Mouse (Mus musculus): ENCODE measurements around the gene Casp4.

The Casp4 gene

DNA sequence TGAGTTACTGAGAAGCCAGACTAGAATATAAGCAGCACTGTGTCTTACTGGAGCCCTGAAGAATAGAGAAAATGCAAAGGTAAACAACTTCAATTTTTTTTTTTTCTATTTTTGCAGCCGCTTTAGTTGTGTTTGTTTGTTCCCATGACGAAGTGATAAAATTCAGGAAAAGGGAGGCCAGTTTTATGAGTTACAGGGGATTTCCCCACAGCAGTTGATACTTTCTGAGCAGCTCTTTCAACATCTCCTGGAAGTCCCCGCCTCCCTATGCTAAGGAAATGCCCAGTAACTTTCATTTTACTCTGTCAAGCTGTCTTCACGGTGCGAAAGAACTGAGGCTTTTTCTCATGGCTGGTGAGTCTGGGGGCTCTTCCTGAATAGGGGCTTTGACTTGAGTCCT lies at the start of gene Casp4:
Casp4 (plus strand) TSS at position 268 of the 400 bp plus-strand sequence.
- DNase-seq (ENCODE audit: low read depth): peak; percentile 19

GRCm38 (mm10) chr9:5263951-5264475 lies 44.6 kb upstream of the Casp4 start:
- DNase-seq (ENCODE audit: low read depth): no peak

GRCm38 (mm10) chr9:5270274-5270673 lies 38.4 kb upstream of the Casp4 start:
- DNase-seq (ENCODE audit: low read depth): no peak

DNA sequence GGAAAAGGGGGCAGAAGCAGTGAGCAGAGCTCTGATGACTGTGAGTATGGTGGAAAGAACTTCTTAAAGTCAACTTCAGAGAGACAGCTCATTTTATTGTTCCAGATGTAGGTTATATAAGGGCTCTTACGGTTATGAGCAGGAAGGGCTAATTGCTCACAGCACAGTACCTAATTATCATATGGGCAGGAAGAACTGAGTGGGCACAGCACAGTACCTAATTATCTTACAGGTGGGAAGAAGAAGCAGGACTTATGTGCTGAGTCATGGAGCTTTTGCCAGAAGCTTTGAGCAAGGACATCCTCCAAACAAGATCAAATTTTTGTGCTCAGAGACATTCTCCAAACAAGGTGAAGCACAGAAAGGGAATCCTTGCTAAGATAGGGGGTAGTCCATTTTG lies 37.7 kb upstream of the Casp4 start:
- DNase-seq (ENCODE audit: low read depth): no peak

DNA sequence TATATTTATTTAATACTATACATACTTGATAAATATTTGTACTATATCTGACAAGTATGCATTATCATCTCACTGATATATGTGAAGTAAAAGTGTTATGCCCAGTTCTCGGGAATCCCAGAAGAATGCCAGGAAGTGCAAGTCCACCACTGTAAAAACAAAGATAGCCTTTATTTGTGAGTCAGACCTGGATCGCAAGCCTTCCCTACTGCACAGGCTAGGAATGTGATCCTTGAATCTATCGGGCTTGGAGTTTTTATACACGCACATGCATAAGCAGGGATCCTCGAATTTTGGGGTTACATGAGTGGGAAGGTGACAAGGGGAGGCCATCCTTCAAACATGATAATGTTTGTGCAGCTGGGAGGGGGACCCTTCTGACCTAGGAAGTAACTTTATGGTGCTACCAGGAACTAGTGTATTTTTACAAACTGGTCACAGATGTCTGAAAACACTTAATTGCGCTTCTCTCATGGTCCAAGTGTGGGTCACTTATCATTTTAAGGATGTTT lies 37.2 kb upstream of the Casp4 start:
- no peak for DNase-seq (ENCODE audit: low read depth)

GRCm38 (mm10) chr9:5286071-5286470 lies 22.6 kb upstream of the Casp4 start:
- DNase-seq (ENCODE audit: low read depth): no peak

DNA sequence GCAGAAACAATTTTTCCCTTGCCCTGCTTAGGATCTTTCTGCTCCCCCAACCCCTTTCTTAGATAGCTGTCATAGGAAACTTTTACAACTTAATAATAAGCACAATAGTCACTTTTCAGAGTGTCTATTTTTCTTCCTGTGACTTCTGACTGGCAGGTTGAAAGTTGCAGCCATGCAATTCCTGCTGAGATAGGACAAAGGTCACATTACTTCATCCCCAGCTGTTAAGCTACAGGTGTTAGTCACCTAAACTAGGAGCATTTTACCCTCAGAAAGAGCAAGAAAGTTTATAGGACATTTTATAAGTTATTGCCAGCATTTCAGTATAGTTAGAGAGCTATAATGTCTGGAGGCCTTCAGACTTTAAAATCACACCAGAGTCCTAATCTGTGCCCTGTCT lies 22.0 kb upstream of the Casp4 start:
- DNase-seq (ENCODE audit: low read depth): no peak

DNA sequence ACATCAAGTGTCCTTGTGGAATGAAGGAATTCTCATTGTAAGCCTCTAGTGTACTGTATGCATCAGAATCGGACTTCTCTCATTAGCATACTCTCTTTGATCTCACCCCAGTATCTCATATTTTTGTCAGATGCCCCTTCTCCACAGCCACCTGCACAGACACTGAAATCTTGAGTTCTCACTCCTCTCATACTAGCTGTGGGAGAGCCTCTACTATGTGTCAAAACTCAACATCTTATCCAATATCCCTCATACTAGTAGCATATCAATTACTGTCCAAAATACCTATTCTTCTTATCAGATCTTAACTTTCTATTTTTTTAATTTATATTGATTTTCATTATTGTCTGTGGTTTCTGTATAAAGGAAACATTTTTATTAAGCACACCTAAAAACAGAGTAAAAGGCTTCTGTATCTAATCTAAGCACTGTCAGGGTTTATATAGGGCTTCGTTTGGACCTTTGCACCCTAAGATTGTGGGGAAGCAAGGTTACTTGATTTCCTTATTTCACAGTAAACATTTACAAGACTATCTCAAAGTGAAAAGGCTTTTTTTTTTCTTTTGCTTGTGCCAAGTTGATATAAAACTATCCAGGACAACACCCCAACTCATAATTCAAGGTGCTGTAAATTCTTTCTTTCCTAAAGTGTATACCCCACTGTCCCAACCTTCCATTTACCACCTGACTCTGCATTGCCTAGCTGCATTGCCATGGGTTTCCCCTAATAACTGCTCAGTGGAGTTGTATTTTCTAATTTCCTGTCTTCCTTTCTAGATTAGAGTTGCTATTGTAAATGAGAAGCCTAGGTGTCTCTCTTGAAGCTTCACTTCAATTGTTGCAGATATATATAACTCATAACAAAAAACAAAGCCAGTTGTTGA lies 12.0 kb upstream of the Casp4 start:
- no peak for DNase-seq (ENCODE audit: low read depth)

- no peak for DNase-seq (ENCODE audit: low read depth)
These were observed 10.1 kb upstream of the Casp4 start, which contains the start of gene Casp1 for GRCm38 (mm10) chr9:5298329-5299131. Gene Casp1 (plus strand): TSS chr9:5298517.

DNA sequence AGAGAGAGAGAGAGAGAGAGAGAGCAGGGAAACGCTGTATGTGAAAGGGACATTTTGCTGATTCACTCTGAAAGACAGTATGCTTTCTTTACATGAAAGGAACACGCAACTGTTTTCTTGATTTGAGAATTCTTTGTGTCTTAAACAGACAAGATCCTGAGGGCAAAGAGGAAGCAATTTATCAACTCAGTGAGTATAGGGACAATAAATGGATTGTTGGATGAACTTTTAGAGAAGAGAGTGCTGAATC lies 9.6 kb upstream of the Casp4 start:
- DNase-seq (ENCODE audit: low read depth): no peak

GRCm38 (mm10) chr9:5310112-5310511 lies 1.5 kb downstream of the Casp4 start:
- no peak for DNase-seq (ENCODE audit: low read depth)

DNA sequence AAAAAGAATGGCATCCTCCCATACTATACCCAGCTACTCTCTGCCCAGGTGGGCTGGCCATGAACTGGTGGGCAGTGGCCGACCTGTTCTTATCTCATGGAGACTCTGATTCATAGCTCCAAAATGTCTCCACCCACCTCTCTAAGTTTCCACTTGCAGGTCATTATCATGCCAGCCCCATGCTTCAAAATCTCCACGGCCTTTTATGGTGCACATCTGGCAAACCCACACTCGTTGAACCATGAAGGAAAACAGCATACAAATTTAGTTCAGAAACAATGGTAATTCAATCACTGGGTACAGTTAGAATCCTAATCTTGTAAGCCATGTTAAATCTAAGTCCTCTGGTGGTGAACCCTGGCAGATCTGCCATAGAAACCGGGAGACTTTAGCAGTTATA lies 2.8 kb downstream of the Casp4 start:
- no peak for DNase-seq (ENCODE audit: low read depth)

DNA sequence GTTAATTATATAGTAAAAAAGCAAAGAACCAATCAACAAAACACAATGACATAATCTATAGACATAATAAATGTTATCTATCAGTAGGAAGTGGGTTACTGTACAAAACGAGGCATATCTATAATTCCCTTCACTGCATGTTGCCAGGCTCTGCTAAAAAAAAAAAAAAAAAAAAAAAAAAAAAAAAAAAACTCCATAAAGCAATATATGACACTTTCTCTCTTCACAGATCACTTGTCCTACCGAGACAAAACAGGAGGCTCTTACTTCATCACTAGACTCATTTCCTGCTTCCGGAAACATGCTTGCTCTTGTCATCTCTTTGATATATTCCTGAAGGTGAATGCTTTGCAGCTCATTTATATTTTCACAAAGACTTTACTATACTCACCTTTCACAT lies 19.6 kb downstream of the Casp4 start:
- DNase-seq (ENCODE audit: low read depth): no peak

DNA sequence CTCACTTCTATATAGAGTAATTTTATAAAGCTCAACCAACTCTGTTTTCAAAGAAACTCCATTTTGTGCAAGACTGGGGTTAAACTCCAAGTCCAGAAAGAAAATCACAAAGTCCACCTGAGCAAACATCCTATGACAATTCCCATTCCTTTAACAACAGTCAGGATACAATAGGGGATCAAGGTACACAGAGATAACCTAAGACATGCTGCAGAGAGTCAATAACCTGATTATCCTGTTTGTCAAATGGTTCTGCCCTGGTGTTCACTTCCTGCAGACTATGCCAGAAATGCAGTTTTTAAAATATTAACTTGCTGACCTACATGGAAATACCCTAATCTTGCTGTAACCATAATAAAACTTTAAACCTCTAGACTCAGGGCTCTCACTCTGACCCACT lies 23.8 kb downstream of the Casp4 start:
- DNase-seq (ENCODE audit: low read depth): no peak

- no peak for DNase-seq (ENCODE audit: low read depth)
These were observed 24.8 kb downstream of the Casp4 start for GRCm38 (mm10) chr9:5333422-5333821.

- DNase-seq (ENCODE audit: low read depth): no peak
These were observed 34.5 kb downstream of the Casp4 start for GRCm38 (mm10) chr9:5343092-5343491.

- no peak for DNase-seq (ENCODE audit: low read depth)
These were observed 35.5 kb downstream of the Casp4 start for GRCm38 (mm10) chr9:5344090-5344489.

DNA sequence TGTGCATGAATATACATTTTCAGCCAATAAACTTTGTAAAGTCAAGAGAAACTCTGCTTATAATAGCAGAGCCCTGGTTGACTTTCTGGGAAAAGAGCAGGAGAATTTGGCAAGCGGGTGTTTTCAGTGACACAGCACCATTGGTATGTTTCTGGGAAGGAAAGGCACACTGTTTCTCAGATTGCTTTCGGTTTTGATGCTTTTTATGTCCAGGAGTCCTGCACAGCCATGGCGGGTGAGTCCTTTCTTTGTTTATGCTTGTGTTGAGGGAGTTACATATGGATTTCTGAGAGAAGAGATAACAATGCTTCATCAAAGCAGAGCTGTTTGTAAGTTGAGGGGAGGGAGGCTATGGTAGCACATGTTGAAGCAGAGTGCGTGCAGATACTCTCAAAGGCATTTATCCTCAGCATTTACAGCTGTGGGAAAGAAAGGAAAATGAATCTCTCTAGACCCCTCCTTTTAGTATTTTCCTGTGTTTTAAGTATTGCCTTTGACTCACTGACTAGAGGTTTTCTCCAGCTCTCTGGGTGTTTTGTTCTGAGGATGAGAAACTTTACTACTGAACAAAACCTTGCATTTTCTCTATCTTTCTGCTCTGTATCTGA lies 36.8 kb downstream of the Casp4 start, which contains the start of gene Casp12:
Casp12 (plus strand) TSS at position 140 of the 608 bp plus-strand sequence.
- DNase-seq (ENCODE audit: low read depth): no peak

DNA sequence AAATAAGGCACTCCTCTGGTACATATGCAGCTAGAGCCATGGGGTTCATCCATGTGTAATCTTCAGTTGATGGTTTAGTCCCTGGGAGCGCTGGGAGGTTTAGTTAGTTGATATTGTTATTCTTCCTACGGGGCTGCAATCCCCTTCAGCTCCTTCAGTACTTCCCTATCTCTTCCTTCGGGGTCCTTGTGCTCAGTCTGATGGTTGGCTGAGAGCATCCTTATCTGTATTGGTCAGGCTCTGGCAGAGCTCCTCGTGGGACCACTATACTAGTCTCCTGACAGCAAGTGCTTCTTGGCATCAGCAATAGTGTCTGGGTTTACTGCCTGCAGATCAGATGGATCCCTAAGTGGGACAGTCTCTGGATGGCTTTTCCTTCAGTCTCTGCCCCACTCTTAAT lies 38.8 kb downstream of the Casp4 start:
- no peak for DNase-seq (ENCODE audit: low read depth)

- no peak for DNase-seq (ENCODE audit: low read depth)
These were observed 45.0 kb downstream of the Casp4 start for GRCm38 (mm10) chr9:5353673-5354072.

GRCm38 (mm10) chr9:5356801-5357200 lies 48.2 kb downstream of the Casp4 start:
- DNase-seq (ENCODE audit: low read depth): no peak

Measured in c-Kit-positive CD71-negative TER-119-negative erythroid progenitor cells, embryonic 14.5 days (primary cell).